Mouse (Mus musculus): Measurements from ENCODE around the gene Gm5141.
"Not testable (repeated sequence)": the region's sequence is repeated elsewhere in the genome, so short reads cannot be mapped to it uniquely, and the experiment has no call there.

Gene Gm5141

GRCm38 (mm10) chr13:62785199-62786134 is at the start of gene Gm5141:
TSS of gene Gm5141 (minus strand) at chr13:62785808.
- DNase-seq (ENCODE audit: low read depth, low spot score), result peak; percentile 64

- DNase-seq (ENCODE audit: low read depth, low spot score), result no peak
Observed at GRCm38 (mm10) chr13:62833341-62833740, 47.7 kb upstream of the Gm5141 start.

DNA sequence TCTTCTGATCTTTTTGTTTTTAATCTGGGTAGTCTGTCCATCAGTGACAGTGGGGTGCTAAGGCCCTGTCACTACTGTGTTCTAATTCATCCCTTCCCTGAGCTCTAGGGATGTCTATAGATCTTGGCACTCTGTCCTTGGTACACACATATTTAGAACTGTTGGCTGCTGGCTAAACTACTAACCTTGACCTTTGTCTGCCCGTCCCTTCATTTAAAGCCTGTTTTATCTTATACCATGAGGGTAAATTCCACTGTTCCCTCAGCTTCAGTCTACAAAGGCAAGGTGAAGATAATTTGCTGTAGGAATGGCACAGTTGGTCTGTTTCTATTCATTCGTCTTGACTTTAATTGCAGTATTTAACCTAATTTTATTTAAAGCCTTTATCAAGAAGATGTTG is 46.6 kb upstream of the Gm5141 start:
- DNase-seq (ENCODE audit: low read depth, low spot score), result no peak

DNA sequence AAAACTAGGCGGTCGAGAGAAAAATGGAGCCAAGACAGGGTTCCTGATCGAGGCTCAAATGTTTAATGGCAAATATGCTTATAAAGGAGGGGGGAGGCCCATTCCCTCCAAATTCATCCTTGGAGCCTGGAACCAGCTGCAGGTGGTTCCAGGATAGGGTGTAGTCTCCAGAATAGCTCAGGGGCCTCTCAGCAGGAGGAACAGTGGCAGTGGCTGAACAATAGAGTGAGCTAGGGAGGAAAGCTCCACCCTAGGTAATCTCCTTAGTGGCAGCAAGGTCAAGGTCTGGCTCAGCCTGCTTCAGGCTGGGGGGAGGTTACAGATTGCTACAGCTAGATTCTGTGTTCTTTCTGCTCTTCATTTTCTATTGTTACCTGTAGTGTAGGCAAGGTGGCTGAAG is 30.1 kb upstream of the Gm5141 start:
- DNase-seq (ENCODE audit: low read depth, low spot score), result not testable (repeated sequence)

DNA sequence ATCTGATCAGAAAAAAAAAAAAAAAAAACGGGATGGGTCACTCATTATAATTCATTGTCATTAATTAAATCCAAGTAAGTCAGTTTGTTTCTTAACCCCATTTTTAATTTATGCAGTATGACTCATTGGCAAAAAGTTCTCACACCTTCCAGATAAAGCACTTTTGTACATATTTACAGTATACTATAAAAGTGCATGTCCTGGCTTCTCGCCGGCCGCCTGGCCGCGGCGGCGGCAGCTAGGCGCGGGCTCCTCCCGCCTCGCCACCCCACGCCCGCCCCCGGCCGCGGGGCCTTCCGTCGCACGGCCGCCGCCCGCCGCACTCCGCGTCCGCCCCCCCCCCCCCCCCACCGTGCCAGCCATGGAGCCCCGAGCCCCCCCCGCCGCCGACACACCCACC is 27.1 kb upstream of the Gm5141 start:
- DNase-seq (ENCODE audit: low read depth, low spot score), result no peak

GRCm38 (mm10) chr13:62807981-62808380 is 22.4 kb upstream of the Gm5141 start:
- DNase-seq (ENCODE audit: low read depth, low spot score), result not testable (repeated sequence)

- not testable (repeated sequence) for DNase-seq (ENCODE audit: low read depth, low spot score)
Observed at GRCm38 (mm10) chr13:62786135-62786493, 506 bp upstream of the Gm5141 start.

DNA sequence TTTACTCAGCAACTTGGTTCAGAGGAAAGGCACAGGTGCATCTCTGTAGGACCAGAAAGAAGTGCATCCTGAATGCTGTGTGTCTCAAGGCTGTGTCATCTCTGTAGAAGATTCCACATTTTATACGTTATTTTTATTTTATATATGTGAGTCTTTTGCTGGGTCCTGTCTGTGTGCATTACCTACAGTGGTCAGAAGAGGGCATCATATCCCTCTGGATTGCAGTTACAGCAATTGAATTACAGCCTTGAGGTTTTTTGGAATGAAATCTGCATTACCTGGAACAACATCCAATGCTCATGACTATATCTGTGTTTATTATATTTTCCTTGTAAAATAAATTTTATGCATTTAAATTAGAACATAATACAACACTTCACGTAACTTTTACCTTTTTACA is 21.8 kb downstream of the Gm5141 start:
- DNase-seq (ENCODE audit: low read depth, low spot score), result peak; percentile 47

DNA sequence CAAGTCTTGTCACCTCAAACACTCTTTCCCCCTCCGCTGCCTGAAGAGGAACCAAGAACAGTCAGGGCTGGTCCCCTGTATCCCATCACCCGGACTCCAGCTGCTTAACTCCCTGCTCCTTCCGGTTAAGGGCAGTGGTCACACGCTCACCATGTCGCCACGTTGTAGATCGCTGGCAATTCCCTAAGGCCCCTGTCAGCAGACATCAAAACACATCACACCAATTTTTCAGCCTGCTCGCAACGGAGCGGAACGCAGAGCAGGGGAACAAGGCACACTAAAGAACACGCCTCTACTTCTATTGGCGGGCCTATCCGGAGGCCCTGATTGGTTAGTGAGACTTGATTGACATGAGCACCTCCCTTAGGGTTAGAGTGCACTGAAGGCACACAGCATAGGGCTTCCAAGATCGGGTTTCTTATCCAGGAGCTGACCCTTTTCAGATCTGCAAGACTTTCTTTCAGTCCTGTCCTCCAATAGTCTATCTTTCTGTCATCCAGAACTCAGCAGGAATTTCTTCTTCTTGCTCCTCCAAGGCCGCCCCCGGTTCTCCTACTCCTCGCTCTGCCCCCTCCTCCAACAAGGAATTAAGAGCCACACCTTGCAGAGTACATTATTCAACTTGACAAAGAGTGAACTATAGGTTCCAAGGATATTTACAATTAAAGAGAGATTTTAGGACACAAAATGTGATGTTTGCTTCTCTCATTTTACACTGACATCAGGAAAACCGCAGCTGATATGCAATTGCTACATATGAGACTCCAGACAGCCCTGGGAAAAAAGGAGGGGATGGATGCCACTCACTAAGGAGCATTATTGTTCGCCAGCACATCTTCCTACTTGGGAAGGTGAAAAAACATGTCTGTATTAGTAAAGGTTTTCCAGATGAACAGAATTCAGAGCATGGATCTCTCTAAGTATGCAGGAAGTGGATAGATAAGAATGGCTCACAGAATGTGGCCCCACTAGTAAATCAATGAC is 24.9 kb downstream of the Gm5141 start, which contains the start of gene Platr25:
TSS of gene Platr25 (minus strand) at position 278 of the 984 bp plus-strand sequence.
- DNase-seq (ENCODE audit: low read depth, low spot score), result peak; percentile 79

GRCm38 (mm10) chr13:62733322-62733721 is 52.3 kb downstream of the Gm5141 start:
- no peak for DNase-seq (ENCODE audit: low read depth, low spot score)

Data from CD4-positive helper T cell, adult 2 months (primary cell).